Mouse (Mus musculus): ENCODE results near the gene Trpv3.

Gene Trpv3

DNA sequence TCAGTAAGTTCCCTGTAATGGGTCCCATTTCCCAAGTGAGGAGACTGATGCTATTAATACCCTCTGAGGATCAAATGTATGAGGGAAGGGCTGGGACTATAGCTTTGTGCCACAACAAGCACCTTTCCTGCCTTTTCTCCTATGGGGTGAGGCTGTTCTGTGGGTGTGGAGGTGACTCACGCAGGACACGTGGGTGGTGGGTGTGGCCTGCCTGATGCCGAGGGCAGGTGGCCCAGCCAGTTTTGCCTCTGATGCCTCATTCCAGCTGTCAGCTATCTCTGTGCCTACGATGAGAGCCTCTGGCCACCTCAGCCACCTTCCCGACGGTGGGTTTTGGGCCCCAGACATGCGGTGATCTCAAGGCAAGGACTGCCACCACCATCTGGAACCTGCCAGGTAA, at the start of gene Trpv3:
TSS of gene Trpv3 (plus strand) at position 122 of the 400 bp plus-strand sequence.
- no peak for DNase-seq

DNA sequence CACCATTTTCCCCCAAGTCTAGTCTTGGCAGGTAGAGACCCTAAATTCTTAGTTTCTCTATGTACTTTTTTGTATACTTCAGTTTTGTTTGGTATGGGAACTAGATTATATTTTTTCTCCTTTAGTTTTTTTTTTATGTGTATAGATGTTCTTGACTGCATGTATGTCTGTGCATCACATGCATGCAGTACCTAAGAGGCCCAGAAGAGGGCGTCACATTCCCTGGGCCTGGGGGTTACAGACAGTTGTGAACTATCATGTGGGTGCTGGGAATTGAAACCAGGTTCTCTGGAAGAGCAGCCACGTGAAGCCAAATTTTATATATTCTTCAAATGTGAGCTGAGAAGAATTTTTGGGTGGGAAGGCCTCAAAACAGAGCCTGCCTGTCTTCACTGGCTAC, 47.5 kb upstream of the Trpv3 start:
- DNase-seq: no peak

DNA sequence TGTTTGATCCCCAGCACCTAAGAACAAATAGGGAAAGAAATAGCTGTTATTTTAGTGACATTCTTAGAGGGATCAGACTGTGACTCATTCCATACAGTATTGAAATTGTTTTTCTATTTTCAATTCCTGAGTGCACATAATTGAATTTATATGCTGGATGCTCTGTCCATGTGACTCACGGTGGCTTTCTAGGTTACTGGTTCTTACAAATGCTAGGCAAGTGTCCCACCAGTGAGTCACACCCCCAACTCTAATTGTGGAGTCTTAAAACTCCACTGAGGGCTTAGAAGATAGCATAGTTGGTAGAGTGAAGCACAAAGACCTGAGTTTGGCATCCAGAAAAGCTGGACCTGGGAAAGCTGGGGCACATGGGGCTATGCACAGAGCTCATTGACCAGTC, 46.5 kb upstream of the Trpv3 start:
- DNase-seq: no peak

DNA sequence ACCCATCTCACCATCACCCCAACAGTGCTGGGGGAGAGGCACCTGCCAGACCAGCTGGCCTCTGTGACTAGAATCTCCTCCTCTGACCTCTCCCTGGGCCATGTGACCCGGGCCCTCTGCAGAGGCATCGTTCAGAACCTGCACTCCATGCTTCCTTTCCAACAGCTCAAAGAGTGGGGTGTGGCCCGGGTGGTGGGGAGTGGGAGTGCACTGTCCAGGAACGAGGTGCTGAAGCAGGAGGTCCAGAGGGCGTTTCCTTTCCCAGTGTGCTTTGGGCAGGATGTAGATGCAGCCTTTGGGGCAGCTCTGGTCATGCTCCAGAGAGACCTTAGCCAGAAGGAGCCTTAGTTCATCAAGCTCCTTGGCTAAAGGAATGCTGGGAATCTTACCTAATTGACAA, 44.3 kb upstream of the Trpv3 start:
- DNase-seq: no peak

DNA sequence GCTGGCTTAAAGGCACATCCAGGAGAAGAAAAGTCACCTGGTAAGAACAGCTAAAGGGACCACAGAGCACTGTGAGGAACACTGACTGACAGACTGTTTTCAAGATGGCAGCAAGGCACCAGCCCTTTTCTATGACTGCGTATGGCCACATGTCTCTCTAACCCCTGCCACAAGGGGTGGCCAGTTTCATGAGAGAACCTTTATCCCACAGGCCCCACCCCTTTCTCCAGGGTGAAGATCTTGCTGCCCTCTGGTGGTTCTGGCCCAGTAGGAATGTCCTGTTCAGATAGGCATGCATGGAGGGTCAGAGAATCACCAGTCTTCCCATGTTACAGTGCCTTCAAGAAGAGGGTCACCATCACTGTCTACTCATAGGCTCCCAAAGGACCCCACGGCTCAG, 43.2 kb upstream of the Trpv3 start:
- DNase-seq: peak; percentile 33 to 67

DNA sequence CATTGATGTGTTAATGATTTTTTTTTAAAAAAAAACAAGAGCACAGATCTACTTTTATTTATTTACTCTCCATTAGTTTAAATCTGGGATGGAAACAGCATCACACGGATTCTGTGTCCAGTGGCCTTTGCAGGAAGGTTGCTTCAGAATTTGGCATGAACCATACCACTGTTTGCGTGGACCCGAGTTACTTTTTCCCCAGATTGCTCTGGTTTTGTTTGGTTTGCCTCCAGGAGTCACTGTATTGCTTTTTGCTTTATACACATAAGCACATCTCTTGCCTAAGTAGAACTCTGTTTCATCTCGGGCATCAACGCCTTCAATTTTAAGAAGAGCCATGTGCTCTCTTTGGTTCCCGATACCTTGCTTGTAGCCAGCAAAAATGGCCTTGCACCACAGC, 41.3 kb upstream of the Trpv3 start:
- no peak for DNase-seq

DNA sequence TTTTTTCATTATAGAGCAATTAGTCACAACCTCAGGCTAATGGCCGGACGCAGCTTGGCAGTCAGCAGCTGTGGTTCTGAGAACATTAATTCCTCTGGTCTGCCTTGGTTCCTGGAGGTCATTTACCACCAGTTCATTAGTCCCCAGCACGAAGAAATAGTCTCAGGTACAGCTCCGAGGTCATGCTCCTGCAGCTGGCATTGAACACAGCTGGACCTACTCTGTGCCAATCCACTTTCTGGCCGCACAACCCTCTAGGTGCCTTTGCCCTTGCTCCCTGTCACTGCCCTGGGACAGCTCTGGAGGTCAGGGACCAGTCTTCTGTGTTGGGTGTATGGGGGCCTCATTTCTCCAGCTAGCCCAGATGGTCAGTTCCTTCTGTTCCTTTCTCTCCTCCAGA, 38.3 kb upstream of the Trpv3 start:
- DNase-seq: peak; percentile 8 to 20

DNA sequence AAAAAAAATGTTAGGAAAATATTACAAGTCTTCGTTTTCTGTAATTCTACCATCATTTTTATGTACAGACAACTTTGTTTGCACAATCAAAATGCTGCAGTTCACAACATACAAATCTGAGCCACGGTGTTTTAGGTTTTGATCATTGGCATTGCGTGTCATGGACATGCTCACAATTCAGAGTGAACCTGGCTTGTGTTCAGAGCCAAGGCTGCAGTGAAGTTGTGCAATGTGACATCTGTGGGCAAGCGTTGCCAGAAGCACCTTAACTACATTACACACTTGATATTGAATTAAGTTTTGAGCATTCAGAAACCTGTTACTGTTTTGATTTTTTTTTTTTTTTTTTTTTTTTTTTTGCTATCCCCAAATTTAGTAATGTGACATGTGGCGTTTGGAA, 37.1 kb upstream of the Trpv3 start:
- no peak for DNase-seq

DNA sequence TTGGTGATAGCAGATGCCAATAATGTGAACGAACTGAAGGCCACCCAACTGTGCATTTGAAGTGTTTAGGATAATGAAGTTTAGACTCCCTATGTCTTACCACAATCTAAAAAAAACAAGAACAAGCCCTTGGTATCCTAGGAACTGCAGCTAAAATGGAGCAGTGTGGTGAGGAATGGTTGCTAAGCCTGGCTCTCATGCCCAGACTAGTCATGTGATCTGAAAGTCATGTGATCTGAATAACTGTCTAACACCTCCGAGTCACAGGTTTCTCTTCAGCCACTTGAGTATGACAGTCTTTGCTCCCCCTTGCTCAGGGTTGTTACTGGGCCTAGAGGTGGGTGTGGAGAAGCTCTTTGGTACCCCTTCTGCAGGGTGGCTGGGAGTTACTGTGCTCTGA, 34.7 kb upstream of the Trpv3 start:
- no peak for DNase-seq

DNA sequence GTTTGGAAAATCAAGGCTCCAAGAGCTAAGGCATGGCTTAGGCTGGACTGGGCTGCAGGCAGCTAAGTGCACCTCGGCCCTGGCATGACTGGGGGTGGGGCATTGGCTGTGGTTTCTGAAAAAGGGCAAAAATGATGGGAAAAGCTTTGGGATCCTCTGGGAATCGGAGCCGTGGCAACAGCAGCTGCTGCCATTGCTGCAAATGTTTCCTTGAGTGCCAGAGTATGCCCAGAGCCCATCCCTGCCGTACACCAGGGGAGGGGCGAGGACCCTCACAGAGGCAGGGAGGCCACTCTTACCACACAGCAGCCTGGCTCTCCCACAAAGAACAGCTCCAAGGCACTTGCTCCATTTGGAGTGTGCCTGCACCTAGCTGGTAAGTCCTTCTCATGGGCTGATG, 33.2 kb upstream of the Trpv3 start, which contains the start of gene Trpv1:
TSS of gene Trpv1 (plus strand) at position 301 of the 400 bp plus-strand sequence.
- no peak for DNase-seq

DNA sequence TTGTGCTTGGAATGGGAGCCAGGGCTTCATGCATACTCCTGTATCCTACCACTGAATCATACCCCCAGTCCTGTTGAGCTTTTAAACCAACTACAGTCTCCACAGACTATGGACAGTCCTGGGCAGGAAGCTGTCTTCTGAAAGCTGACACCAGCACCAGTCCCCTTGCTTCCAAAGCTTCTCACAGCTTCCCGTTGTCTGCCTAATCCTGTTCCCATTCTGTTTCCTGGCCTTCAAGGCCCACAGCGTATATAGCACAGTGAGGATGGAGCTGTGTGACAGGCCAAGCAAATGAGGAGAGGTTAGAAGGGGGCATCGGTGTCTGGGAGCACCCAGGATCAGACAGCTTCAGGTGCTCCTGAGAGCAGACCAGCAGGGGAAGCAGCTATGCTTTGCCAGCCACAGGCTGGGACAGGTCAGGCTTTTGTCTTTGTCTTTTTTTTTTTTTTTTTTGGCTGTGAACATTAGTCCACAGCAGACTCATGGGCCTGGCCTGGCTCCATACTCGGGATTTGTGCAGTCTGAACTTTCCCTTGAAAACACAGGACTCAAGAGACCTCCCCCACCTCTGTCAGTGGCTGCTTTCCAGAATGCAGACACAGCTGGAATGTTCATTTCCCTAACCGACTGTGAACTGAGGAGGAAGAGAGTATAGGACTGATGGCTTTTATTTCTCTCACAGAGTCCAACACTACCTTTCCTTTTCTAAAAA, 31.0 kb upstream of the Trpv3 start:
- DNase-seq: peak; percentile 50 to 63

DNA sequence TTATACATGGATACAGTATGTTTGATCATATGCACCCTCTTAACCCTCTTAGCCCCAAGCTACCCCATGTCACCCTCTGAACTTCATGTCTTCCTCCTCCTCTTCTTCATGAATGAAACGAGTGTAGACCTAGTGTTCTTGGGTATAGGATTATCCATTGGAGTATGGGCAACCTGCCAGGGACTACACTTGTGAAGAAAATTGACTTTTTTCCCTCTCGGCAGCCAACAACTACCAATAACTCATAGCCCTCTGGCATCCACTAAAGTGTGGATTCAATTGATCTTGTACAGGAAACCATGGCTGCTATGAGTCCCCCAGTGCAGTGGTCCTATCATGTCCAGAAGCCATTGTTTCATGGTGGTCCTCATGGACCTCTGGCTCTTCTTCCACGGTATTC, 30.5 kb upstream of the Trpv3 start:
- no peak for DNase-seq

DNA sequence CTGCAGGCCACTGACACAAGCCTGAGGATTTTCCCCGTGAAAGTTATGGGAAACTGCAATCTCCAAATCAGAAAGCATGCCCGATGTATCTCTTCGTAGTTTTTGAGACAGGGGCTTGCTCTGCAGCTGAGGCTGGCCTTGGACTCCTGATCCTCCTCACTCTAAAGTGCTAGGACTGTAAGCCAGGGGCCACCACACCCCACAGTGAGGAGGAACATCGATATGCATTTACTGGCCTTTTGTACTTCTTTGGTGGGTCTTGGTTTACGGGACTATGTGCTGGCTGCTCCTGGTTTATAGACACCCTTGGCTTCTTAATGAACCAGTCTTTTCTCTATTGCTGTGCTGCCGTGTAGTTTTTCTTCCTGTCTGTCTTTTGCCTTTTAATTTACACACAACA, 25.0 kb upstream of the Trpv3 start:
- no peak for DNase-seq

DNA sequence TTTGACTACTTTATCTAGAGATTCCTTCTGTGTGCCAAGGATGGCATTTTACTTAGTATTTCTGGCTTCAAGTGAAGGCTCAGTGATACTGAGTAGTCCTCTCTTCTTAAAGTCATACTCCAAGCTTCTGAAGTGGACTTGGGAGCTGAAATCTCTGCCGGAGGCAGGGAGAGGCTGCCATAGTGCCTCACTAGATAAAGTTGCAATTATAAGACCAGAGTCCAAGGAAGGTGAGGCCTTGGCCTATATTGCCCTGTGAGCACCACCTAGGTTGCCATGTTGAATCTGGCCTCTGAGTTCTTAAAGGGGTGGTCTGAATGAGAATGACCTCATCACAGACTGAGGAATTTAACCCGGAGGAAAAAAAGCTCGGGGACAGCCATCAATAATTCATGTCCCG, 24.4 kb upstream of the Trpv3 start:
- no peak for DNase-seq

DNA sequence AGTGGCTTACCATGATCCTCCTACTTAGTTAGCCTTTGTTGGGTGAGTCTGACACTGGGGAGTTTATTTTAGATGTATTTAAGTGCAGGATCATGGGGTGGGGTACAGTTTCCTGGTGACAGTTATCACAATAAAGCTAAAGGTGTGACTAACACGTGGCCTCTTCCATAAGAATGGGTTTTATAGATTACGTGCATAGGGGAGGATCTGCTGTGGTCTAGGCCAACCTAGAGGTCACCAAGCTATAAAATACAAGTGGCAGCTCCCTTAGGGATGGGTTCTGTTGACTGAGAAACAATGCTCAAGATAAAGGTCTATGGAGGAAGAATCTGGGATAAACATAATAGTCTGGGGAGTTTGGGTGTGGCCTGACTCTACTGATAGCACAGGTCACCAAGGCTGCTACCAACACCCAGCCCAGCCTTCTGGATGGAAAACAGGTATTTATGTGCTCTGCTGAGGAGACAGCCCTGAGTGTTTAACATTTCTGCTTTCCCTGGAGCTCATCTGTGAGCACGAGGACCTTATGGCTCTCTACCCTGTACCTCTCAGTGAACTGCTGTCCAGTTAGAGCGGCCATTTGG, 9.7 kb upstream of the Trpv3 start:
- DNase-seq: no peak

DNA sequence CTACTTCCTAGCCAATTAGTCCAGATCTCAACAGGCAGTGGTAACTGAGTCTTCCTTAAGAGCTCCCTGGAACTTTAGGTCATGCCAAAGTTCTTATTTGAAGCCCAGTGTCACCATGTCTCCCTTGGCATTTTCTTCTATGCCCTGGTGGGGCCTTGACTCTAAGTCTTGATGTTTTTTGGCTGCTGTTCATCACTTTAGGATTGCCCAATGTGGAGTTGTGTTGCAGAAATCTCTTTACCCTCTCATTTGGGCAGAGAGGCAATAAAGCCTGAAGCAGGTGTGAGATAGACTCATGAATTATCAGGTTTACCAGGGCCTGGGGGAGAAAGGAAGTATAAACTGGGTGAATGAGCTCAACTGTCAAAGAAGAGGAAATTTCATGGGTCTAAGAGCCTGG, 8.5 kb upstream of the Trpv3 start:
- no peak for DNase-seq

DNA sequence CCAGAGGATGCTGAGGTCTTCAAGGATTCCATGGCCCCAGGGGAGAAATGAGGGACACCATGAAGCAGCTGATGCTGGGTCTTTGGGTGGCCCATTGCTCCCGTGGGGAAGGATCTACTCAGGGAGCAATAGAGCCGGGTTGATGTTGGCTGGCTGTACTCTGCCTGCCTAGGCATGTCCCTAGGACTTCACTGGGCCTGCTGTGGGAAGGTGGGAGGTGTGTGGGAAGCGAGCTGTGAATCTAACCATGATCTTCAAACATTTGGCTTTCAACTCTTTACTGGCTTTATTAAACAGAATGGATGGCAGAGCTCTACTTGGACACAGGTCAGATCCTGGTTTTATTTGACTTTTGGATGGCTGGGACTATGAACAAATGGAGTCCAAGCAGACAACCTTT, 6.7 kb upstream of the Trpv3 start:
- DNase-seq: no peak

DNA sequence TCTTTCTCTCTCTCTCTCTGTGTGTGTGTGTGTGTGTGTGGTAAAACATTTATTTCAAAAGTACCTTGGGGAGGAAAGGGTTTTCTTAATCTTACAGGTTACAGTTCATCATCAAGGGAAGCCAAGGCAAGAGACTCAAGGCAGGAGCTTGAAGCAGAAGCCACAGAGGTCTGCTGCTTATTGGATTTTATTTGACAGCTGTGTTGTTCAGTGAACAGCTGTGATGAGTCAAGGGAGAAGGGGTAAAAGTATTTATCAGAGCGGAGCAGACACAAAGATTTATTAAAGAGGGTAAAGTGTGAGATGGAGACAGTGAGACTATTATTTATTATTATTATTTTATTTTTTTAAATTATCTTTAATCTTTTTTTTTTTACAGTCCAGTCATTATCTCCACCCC, 5.8 kb upstream of the Trpv3 start:
- DNase-seq: no peak

DNA sequence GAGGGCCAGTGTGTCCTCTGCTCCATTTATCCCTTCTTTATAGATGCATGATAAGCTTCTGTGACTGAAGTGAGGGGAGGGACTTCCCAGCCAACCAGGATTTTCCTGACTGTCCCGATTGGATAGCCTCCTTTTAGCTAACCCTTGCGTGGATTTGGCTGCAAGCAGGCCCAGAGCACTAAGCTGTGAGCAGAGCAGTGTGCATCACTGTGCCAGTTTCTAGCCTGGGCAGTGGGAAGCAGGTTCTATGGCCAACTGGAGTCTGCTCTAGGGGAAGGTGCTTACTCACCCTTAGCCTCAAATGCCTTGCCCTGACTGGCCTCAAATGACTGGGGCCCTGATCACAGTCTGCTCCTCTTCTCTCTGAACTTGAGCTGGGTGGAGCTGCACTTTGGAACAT, 7.6 kb downstream of the Trpv3 start:
- DNase-seq: no peak

DNA sequence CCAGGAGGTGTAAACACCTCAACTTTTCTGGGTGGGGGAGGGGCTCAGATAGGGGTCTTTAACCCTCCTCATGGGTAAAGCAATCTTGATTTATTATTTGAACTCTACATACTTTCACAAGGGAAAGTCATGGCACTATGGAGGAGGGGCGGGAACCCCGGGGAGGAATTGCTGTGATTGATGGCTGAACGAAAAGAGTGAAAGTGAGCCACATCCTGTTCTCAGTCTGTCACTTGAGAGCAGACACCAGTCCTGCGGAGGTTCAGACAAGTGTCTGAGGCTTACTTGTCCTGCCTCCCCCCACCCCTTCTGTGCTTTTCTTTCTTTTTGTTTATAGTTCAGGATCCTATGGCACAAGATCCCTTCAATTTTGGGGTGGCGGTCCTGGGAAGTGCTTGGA, 13.5 kb downstream of the Trpv3 start:
- no peak for DNase-seq

DNA sequence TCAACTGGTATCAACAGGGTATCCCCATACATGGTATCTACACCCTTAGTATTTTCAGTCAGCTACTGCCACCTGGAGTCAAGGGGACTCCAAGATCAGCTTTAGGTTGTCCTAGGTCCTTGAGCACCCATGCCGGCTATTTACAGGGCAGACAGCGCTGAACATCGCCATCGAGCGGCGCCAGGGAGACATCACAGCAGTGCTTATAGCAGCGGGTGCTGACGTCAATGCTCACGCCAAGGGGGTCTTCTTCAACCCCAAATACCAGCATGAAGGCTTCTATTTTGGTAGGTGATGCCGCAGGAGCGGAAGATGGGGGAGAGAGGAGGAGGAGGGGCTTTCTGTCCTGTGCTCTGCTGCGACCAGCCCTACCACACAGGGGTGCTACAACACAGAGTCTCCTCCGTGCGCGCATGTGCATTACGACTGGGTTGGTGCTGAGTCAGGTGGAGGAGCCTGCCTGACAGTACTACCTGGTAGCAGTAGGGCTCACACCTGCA, 14.4 kb downstream of the Trpv3 start:
- DNase-seq: peak; percentile 51 to 63

DNA sequence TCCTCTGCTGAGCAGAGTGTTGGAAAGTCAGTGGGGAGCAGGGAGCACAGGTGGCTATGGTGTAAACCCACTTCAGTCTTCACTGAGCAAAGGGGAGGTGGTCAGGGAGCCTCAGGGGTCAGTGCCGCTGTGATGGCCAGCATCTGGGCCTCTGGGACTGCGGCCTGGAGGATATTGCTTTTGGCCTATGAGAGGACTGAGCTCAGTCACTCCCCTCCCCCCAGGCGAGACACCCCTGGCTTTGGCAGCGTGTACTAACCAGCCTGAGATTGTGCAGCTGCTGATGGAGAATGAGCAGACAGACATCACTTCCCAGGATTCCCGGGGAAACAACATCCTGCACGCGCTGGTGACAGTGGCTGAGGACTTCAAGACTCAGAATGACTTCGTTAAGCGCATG, 16.2 kb downstream of the Trpv3 start:
- peak; percentile 13 to 17 for DNase-seq

DNA sequence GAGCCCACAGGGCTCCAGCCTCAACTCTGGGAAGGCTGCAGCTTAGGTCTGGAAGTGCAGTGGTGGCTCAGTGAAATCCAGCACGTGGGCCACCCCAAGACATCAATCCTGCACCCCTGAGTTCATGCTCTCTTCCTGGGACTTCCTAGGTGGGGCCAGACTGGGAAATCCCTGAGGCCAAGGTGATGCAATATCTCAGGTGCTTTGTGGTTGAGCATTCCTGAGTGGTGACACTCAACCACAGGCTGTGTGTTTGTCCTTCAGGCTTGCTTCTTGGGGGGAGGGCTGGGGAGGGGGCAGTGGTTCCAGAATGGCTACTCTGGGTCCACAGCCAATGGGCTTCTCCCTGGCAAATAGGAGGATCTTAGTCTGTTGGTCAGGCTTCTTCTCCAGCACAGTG, 16.7 kb downstream of the Trpv3 start:
- no peak for DNase-seq

DNA sequence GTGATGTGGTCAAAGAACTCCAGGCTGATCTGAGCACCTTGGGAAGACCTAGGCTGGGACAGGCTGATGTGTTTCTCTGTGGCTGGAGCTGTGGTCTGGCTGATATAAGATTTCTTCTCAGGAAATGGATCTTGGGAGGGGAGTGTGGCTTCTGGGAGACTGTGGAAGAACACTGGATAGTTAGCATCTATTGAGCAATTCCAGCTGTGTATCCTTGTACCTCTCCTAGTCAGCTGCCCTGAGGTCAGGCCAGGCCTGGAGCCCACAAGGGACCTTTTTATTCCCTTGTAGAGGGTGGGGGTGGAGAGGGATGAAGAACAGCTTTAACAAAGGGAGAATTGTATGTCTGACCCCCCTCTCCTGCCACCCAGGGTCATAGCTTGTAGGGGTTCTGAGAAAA, 17.2 kb downstream of the Trpv3 start:
- DNase-seq: no peak

DNA sequence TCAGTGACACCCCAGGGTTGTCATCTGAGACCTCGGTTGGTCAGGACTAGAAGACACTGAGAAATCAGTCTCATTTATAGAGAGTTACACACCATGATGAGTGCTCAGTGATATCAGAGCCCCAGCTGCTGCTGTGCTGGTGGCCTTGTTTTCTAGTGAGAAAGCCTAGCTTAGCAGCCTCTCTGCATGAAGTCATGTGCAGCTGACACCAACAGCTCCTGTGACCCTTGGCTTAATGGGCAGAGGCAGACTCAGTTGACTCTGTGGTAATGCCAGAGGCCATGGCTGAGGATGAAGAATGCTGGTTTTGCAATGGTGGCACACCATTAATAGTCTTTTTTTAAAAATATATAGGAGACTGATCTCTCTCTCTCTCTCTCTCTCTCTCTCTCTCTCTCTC, 22.4 kb downstream of the Trpv3 start:
- no peak for DNase-seq

All from kidney, adult 8-10 months (tissue).